Mouse (Mus musculus): ENCODE data around the gene Dsp. TPM values are rescaled to one million over a fixed set of nuclear protein-coding genes. Genes with fewer than 3 reads are reported as not detected.

The Dsp gene
- polyA plus RNA-seq (2015; fragmentation: Nextera tagmentation; extraction: Ambion mirVana): 0.25 and 0.32 TPM in 2 replicates

GRCm38 (mm10) chr13:38151069-38151588, at the start of gene Dsp:
TSS of gene Dsp (plus strand) at chr13:38151294.
- Histone ChIP-seq H3K27me3 (peaks cover 65% of the 10 kb centered on the region), H3K4me2 (replicated peaks) (peak within 1 kb of the TSS; percentile 77), H3K36me3 (no peaks in the 10 kb centered on the region), H3K9ac (replicated peaks) (peak within 1 kb of the TSS; percentile 34), H3K4me3 (peak within 1 kb of the TSS; percentile 39), H3K27ac (replicated peaks) (no peak within 1 kb of the TSS), H3K9me3 (no peaks in the 10 kb centered on the region), H3K4me1 (peaks cover 21% of the 10 kb centered on the region)
- under 1% methylated on average over 55 of the region's 58 CpGs for WGBS
- peak; percentile 75 for ATAC-seq (replicated peaks)

- Histone ChIP-seq H3K9me3 (no peaks in the 10 kb centered on the region), H3K27ac (replicated peaks) (no peak overlapping the region), H3K9ac (replicated peaks) (no peak overlapping the region), H3K4me2 (replicated peaks) (no peak overlapping the region), H3K27me3 (no peaks in the 10 kb centered on the region), H3K36me3 (no peaks in the 10 kb centered on the region), H3K4me1 (no peaks in the 10 kb centered on the region), H3K4me3 (no peak overlapping the region)
- WGBS: 77% methylated on average over 4 of the region's 4 CpGs
- ATAC-seq (replicated peaks): no peak
These were observed 47.7 kb upstream of the Dsp start for GRCm38 (mm10) chr13:38103406-38103805.

- H3K27me3 ChIP-seq: no peaks in the 10 kb centered on the region
- no peaks in the 10 kb centered on the region for H3K9me3 ChIP-seq
- no peak overlapping the region for H3K9ac ChIP-seq (replicated peaks)
- WGBS: 94% methylated on average over 10 of the region's 10 CpGs
- no peak overlapping the region for H3K27ac ChIP-seq (replicated peaks)
- no peaks in the 10 kb centered on the region for H3K4me1 ChIP-seq
- no peak overlapping the region for H3K4me2 ChIP-seq (replicated peaks)
- H3K4me3 ChIP-seq: no peak overlapping the region
- H3K36me3 ChIP-seq: no peaks in the 10 kb centered on the region
- no peak for ATAC-seq (replicated peaks)
These were observed 46.6 kb upstream of the Dsp start for GRCm38 (mm10) chr13:38104501-38104900.

- Histone ChIP-seq H3K4me3 (no peak overlapping the region), H3K36me3 (no peaks in the 10 kb centered on the region), H3K4me1 (no peaks in the 10 kb centered on the region), H3K27me3 (no peaks in the 10 kb centered on the region), H3K9me3 (no peaks in the 10 kb centered on the region), H3K9ac (replicated peaks) (no peak overlapping the region), H3K27ac (replicated peaks) (no peak overlapping the region), H3K4me2 (replicated peaks) (no peak overlapping the region)
- 72% methylated on average over 9 of the region's 9 CpGs for WGBS
- ATAC-seq (replicated peaks): no peak
These were observed 42.0 kb upstream of the Dsp start for GRCm38 (mm10) chr13:38109081-38109480.

- Histone ChIP-seq H3K9me3 (no peaks in the 10 kb centered on the region), H3K27ac (replicated peaks) (no peak overlapping the region), H3K9ac (replicated peaks) (no peak overlapping the region), H3K36me3 (no peaks in the 10 kb centered on the region), H3K4me3 (no peak overlapping the region), H3K27me3 (no peaks in the 10 kb centered on the region), H3K4me2 (replicated peaks) (no peak overlapping the region), H3K4me1 (no peaks in the 10 kb centered on the region)
- no peak for ATAC-seq (replicated peaks)
- WGBS: 91% methylated on average over 9 of the region's 9 CpGs
These were observed 28.8 kb upstream of the Dsp start for GRCm38 (mm10) chr13:38122321-38122720.

GRCm38 (mm10) chr13:38123666-38124065, 27.4 kb upstream of the Dsp start:
- ATAC-seq (replicated peaks): no peak
- whole genome bisulfite sequencing: 77% methylated on average over 4 of the region's 4 CpGs

GRCm38 (mm10) chr13:38127683-38128082, 23.4 kb upstream of the Dsp start:
- Histone ChIP-seq H3K9me3 (no peaks in the 10 kb centered on the region), H3K4me2 (replicated peaks) (no peak overlapping the region), H3K36me3 (no peaks in the 10 kb centered on the region), H3K4me3 (no peak overlapping the region), H3K4me1 (no peaks in the 10 kb centered on the region), H3K27me3 (no peaks in the 10 kb centered on the region), H3K27ac (replicated peaks) (no peak overlapping the region), H3K9ac (replicated peaks) (no peak overlapping the region)
- ATAC-seq (replicated peaks): no peak
- WGBS: 84% methylated on average over 3 of the region's 3 CpGs

More at GRCm38 (mm10) chr13:38123666-38124065, 27.4 kb upstream of the Dsp start:
- Histone ChIP-seq H3K27me3 (no peaks in the 10 kb centered on the region), H3K9ac (replicated peaks) (no peak overlapping the region), H3K36me3 (no peaks in the 10 kb centered on the region), H3K9me3 (no peaks in the 10 kb centered on the region), H3K27ac (replicated peaks) (no peak overlapping the region), H3K4me2 (replicated peaks) (no peak overlapping the region), H3K4me3 (no peak overlapping the region), H3K4me1 (no peaks in the 10 kb centered on the region)

- 90% methylated on average over 3 of the region's 3 CpGs for WGBS
- no peak overlapping the region for H3K9ac ChIP-seq (replicated peaks)
- ATAC-seq (replicated peaks): no peak
These were observed 22.8 kb upstream of the Dsp start for GRCm38 (mm10) chr13:38128246-38128645.

GRCm38 (mm10) chr13:38129492-38129891, 21.6 kb upstream of the Dsp start:
- WGBS: 83% methylated on average over 2 of the region's 2 CpGs
- H3K9ac ChIP-seq (replicated peaks): no peak overlapping the region
- no peaks in the 10 kb centered on the region for H3K27me3 ChIP-seq
- H3K4me2 ChIP-seq (replicated peaks): no peak overlapping the region
- no peaks in the 10 kb centered on the region for H3K36me3 ChIP-seq
- no peak overlapping the region for H3K4me3 ChIP-seq
- no peaks in the 10 kb centered on the region for H3K4me1 ChIP-seq
- no peaks in the 10 kb centered on the region for H3K9me3 ChIP-seq
- H3K27ac ChIP-seq (replicated peaks): no peak overlapping the region
- no peak for ATAC-seq (replicated peaks)

More at GRCm38 (mm10) chr13:38128246-38128645, 22.8 kb upstream of the Dsp start:
- H3K27me3 ChIP-seq: no peaks in the 10 kb centered on the region
- no peak overlapping the region for H3K27ac ChIP-seq (replicated peaks)
- no peak overlapping the region for H3K4me3 ChIP-seq
- H3K4me2 ChIP-seq (replicated peaks): no peak overlapping the region
- no peaks in the 10 kb centered on the region for H3K4me1 ChIP-seq
- no peaks in the 10 kb centered on the region for H3K36me3 ChIP-seq
- H3K9me3 ChIP-seq: no peaks in the 10 kb centered on the region

GRCm38 (mm10) chr13:38130116-38130515, 21.0 kb upstream of the Dsp start:
- Histone ChIP-seq H3K27me3 (no peaks in the 10 kb centered on the region), H3K27ac (replicated peaks) (no peak overlapping the region), H3K4me1 (no peaks in the 10 kb centered on the region), H3K36me3 (no peaks in the 10 kb centered on the region), H3K9me3 (no peaks in the 10 kb centered on the region), H3K4me2 (replicated peaks) (no peak overlapping the region), H3K4me3 (no peak overlapping the region), H3K9ac (replicated peaks) (no peak overlapping the region)
- ATAC-seq (replicated peaks): no peak
- WGBS: 92% methylated on average over 9 of the region's 9 CpGs

- H3K27me3 ChIP-seq: no peaks in the 10 kb centered on the region
- 45% methylated on average over 7 of the region's 7 CpGs for WGBS
- no peak for ATAC-seq (replicated peaks)
- H3K4me1 ChIP-seq: no peaks in the 10 kb centered on the region
- H3K9ac ChIP-seq (replicated peaks): no peak overlapping the region
- H3K27ac ChIP-seq (replicated peaks): no peak overlapping the region
- no peaks in the 10 kb centered on the region for H3K9me3 ChIP-seq
- no peaks in the 10 kb centered on the region for H3K36me3 ChIP-seq
- H3K4me2 ChIP-seq (replicated peaks): no peak overlapping the region
- H3K4me3 ChIP-seq: no peak overlapping the region
These were observed 18.0 kb upstream of the Dsp start for GRCm38 (mm10) chr13:38133016-38133528.

GRCm38 (mm10) chr13:38140521-38140920, 10.6 kb upstream of the Dsp start:
- Histone ChIP-seq H3K9me3 (no peaks in the 10 kb centered on the region), H3K36me3 (no peaks in the 10 kb centered on the region), H3K27me3 (0 out of 2 replicates have a peak, but pooled peaks cover 4% of the 10 kb centered on the region), H3K4me1 (no peaks in the 10 kb centered on the region), H3K4me3 (no peak overlapping the region), H3K4me2 (replicated peaks) (no peak overlapping the region), H3K27ac (replicated peaks) (no peak overlapping the region), H3K9ac (replicated peaks) (no peak overlapping the region)
- ATAC-seq (replicated peaks): no peak
- 64% methylated on average over 1 of the region's 1 CpGs for WGBS

Data from forebrain, embryonic 15.5 days (tissue).